Mouse (Mus musculus): Measurements from ENCODE around the gene D10Jhu81e.

- TF ChIP-seq POLR2AphosphoS2 (IDR thresholded peaks at IDR 0.05; ENCODE audit: insufficient read length, low read depth) (no peak), POLR2A (IDR thresholded peaks at IDR 0.05; ENCODE audit: insufficient read length, low read depth) (no peak), TCF12 (IDR thresholded peaks at IDR 0.05; ENCODE audit: insufficient read depth, poor library complexity, severe bottlenecking) (no peak), E2F4 (IDR thresholded peaks at IDR 0.05; ENCODE audit: insufficient read depth) (no peak), USF1 (IDR thresholded peaks at IDR 0.05; ENCODE audit: low read depth) (no peak), MYOG (IDR thresholded peaks at IDR 0.05; ENCODE audit: control insufficient read depth in 1 of 3, insufficient read depth in 1 of 3, insufficient read length in 2 of 3, low read depth in 2 of 3) (no peak), MAX (IDR thresholded peaks at IDR 0.05; ENCODE audit: low read depth) (no peak), MYOD1 (IDR thresholded peaks at IDR 0.05; ENCODE audit: control insufficient read depth in 1 of 3, insufficient read length in 2 of 3, low read depth in 2 of 3) (no peak), SRF (IDR thresholded peaks at IDR 0.05; ENCODE audit: control insufficient read depth, insufficient read length, low read depth) (no peak), CEBPB (IDR thresholded peaks at IDR 0.05; ENCODE audit: insufficient read depth, poor library complexity, severe bottlenecking) (no peak)
Measured at GRCm38 (mm10) chr10:78143727-78144505, 25.7 kb downstream of the D10Jhu81e start.
